Mouse (Mus musculus) embryonic fibroblast, embryonic 13.5 days (primary cell): ENCODE measurements at regions not wholly inside any gene's neighbourhood (a gene's known extent, or its start where the extent isn't known, plus 50 kb on each side); places are given as distances from the start of the nearest gene placed in this dataset.

Experiments used
- H3K27ac ChIP-seq: 2 replicates; pipeline ENCODE4 v1.5.1; 2012; ENCODE audit warnings: low read length, control low read depth, inconsistent platforms; ENCODE audit not compliant: insufficient read depth
- H3K4me1 ChIP-seq: 2 replicates; pipeline ENCODE4 v1.6.1; 2011; ENCODE audit warnings: low read length; ENCODE audit not compliant: control insufficient read depth, insufficient read depth
- H3K4me3 ChIP-seq: 2 replicates; pipeline ENCODE4 v1.5.1; 2011; ENCODE audit warnings: mild to moderate bottlenecking, control low read depth, low read length; ENCODE audit not compliant: insufficient read depth
- CTCF ChIP-seq: IDR thresholded peaks from 2 replicates; pipeline ENCODE4 v1.5.1; 2011; ENCODE audit warnings: mild to moderate bottlenecking, control low read depth, low read length, moderate library complexity, borderline replicate concordance; ENCODE audit not compliant: insufficient read depth
- POLR2A ChIP-seq: IDR thresholded peaks from 2 replicates; pipeline ENCODE4 v1.6.1; 2011; ENCODE audit warnings: low read depth, mild to moderate bottlenecking, control low read depth, low read length, moderate library complexity

DNA sequence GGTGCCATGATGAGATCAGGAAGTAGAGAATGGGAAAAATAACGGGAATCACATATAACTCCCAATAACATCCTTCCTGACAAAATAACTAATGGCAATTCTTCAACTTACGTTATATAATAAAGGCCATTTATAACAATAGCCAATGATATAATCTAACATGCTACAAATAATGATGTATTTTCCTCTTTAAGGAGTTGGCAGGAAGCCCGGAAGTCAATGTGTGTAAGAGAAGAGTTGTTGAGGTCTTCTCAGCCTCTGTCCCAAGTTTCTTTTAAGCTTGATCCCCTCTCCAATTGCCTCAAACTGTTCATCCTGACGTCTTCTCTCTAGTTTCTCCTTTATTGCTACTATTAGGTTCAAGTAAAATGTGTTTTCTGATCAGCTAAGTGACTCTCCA lies 108.1 kb upstream of the Kcnab1 start:
- Histone ChIP-seq H3K4me3 (no peak overlapping the region), H3K4me1 (peaks cover 2% of the 10 kb centered on the region), H3K27ac (no peak overlapping the region)
- TF ChIP-seq POLR2A (no peak), CTCF (no peak)

DNA sequence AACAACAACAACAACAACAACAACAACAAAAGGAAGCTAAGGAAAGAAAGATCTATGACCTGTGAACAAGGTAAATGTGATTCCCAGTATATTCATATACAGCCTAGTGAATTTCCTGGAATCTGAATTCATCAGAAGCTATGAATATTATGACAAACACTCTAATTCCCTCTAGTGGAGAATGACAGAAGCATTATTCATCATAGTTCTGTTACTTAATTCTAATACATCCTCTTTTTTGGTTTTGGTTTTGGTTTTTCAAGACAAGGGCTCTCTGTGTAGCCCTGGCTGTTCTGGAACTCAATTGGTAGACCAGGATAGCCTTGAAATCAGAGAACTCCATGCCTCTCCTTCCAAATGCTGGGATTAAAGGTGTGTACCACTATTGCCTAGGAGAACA lies 106.6 kb upstream of the Kcnab1 start:
- no peak overlapping the region for H3K27ac ChIP-seq
- no peak for TF ChIP-seq POLR2A
- no peak for TF ChIP-seq CTCF
- H3K4me1 ChIP-seq, result no peaks in the 10 kb centered on the region
- H3K4me3 ChIP-seq, result no peak overlapping the region

DNA sequence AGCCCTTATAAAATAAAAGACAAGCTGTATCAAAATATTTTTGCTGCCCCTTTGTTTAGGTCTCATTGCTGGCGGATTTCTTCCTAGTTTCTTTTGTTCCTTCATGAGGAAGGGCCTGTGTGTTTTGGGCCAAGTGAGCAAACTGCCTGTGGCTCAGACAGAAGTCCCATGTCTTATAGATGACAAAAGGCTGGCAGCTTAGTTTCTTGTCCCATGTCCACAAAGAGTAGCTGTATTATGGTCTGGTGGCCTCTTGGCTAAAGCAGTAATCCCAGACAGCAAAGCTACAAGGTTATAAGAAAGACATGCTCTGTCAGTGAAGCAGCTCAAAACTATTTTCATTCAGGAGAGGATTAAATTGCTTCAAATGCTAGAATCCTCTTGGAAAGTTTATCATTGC lies 103.1 kb upstream of the Kcnab1 start:
- H3K4me1 ChIP-seq, result no peaks in the 10 kb centered on the region
- H3K27ac ChIP-seq, result no peak overlapping the region
- no peak overlapping the region for H3K4me3 ChIP-seq
- no peak for TF ChIP-seq CTCF
- TF ChIP-seq POLR2A, result no peak

DNA sequence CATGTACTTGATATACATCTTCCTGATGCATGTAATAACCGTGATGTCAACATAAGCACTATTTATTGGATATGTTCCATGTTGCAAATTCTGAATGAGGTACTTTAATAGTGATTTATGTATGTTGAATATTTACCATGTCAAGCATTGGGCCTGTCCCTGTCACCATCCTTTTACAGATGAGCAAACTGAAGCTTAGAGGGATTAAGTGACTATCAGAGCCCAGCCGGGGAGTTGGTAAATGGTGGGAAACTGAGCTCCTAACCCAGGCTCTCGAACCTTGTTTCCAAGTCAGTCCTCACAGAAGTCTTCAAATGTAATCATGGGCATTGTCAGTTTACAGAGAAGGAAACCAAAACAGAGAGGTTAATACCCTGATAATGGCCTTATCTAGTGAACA lies 102.6 kb upstream of the Kcnab1 start:
- TF ChIP-seq CTCF (no peak), POLR2A (no peak)
- no peaks in the 10 kb centered on the region for H3K4me1 ChIP-seq
- H3K27ac ChIP-seq, result no peak overlapping the region
- H3K4me3 ChIP-seq, result no peak overlapping the region

DNA sequence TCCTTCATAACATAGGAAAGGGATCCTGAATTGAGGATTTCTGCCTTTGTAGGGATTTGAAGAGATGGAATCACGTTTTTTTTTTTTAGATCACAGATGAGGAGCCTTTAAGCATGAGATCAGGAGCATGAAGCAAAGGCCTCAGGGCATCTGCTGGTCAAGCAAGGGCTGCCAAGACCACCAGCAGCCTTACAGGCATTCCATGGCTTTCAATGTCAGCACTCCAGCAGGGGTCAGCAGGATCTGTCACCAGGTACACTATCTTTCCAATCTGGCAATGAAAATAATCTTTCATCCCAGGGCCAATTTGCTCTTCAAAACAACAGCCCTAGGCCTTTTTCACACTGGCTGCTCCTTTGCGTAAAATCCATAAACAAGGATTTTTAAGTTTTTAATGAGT lies 85.3 kb upstream of the Kcnab1 start:
- H3K27ac ChIP-seq, result no peak overlapping the region
- TF ChIP-seq POLR2A (no peak), CTCF (no peak)
- H3K4me1 ChIP-seq, result no peaks in the 10 kb centered on the region
- no peak overlapping the region for H3K4me3 ChIP-seq

DNA sequence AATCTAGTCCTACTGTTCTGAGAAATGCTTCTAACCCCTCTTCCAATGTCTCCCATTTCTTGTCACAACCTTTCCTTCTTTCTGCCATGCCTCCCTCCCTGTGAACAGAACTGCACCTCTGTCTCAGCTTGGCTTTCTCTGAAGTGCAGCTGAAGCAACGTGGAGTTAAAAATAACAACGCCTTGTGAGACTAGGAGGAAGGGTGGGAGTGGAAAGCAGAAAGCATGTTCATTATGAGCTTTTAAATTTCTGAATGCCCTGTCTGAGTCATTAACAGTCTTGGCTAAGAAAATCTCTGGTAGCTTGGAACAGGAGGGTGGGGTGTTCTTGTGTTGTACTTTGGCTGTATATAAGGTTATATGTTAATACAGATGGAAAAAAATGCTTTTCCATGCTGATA lies 71.6 kb upstream of the Kcnab1 start:
- H3K4me3 ChIP-seq, result no peak overlapping the region
- no peak overlapping the region for H3K27ac ChIP-seq
- H3K4me1 ChIP-seq, result no peaks in the 10 kb centered on the region
- TF ChIP-seq CTCF (no peak), POLR2A (no peak)

DNA sequence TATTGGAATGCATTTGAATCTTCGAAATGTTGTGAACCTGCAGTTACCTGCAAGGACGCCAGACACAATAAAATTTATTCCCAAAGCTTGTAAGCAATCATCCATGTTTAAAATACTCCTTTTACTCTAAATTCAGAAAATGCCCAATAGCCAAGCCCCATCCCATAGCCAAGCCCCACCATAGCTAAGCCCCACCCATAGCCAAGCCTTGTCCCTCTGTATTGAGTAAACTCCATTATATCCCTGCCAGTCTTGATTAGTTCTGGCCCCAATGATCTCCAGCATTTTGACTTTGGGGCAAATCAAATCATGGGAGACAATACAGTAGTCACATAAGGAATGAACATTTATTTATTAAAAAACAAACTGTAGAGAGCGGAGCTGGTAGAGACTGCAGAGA lies 61.3 kb upstream of the Kcnab1 start:
- TF ChIP-seq CTCF (no peak), POLR2A (no peak)
- Histone ChIP-seq H3K4me1 (no peaks in the 10 kb centered on the region), H3K27ac (no peak overlapping the region), H3K4me3 (no peak overlapping the region)

DNA sequence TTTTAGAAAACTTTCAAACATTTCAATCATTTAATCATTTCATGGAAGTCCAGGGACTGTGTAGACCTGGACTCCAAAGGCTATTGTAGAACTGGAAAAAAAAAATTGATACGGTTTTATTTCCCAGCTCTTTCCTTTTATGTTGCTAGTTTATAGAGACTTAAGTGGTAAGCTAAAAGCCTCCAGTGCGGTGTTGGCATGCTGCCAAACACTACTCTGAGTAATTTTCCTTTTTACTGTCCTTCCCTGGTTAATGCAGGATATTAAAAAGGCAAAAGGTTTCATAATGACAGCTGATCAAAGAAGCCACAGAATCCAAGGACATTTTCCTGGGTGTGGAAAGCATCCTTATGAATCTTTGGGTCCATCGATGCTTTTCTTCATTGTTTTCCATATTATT lies 53.8 kb upstream of the Kcnab1 start:
- H3K4me3 ChIP-seq, result no peak overlapping the region
- no peak overlapping the region for H3K27ac ChIP-seq
- no peaks in the 10 kb centered on the region for H3K4me1 ChIP-seq
- TF ChIP-seq POLR2A, result no peak
- no peak for TF ChIP-seq CTCF
